Mouse (Mus musculus) frontal cortex, postnatal 25 days (tissue): ENCODE data around the gene Phyhipl.

Experiments
- DNase-seq, 2 experiments: peaks; one replicate each; pipeline ENCODE4 v3.0.0; 2022; ENCODE audit warnings: low spot score in 2 of 2

Gene Phyhipl

DNA sequence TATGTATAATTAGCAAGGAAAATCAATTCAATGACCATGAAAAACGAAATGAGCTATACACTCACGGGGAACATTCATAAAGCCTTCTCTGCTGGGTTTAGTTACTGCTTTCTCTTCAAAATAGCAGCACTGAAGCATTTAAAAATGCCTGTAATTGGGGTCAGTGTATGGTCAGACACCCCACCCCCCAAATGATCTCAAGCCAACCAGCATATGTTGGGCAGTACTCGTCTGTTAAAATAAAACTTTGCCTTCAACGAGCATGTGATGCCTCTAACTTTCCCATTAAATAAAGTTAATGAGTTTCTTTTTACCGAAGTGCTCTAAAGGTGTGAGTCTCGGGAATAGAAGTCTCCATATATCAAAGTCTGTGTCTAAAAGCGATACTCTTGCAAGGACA, at the start of gene Phyhipl:
TSS of gene Phyhipl (minus strand) at position 138 of the 400 bp plus-strand sequence.
- no peak for DNase-seq

DNA sequence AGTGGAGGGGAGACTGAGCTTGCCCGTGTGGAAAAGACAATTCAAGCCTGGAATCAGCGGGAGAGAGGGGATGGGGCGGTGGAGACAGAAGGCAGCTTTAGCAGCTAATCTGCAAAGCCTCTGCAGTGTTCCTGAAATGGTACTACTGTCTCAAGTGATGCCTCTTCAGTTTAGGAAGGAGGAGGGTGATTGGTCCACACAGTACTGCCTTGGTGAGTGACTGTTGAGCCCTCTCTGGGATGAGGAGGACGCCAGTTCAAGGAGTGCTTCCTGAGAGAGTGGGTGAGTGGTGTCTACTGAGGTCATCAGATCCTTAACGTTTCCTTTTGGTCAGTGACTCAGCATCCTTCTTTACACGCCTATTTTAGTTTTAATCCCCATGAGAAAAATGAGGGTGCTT, 47.4 kb upstream of the Phyhipl start:
- no peak for DNase-seq

- DNase-seq = no peak
These were observed 43.8 kb upstream of the Phyhipl start for GRCm38 (mm10) chr10:70699581-70699980.

- DNase-seq = no peak
These were observed 42.2 kb upstream of the Phyhipl start for GRCm38 (mm10) chr10:70698014-70698413.

DNA sequence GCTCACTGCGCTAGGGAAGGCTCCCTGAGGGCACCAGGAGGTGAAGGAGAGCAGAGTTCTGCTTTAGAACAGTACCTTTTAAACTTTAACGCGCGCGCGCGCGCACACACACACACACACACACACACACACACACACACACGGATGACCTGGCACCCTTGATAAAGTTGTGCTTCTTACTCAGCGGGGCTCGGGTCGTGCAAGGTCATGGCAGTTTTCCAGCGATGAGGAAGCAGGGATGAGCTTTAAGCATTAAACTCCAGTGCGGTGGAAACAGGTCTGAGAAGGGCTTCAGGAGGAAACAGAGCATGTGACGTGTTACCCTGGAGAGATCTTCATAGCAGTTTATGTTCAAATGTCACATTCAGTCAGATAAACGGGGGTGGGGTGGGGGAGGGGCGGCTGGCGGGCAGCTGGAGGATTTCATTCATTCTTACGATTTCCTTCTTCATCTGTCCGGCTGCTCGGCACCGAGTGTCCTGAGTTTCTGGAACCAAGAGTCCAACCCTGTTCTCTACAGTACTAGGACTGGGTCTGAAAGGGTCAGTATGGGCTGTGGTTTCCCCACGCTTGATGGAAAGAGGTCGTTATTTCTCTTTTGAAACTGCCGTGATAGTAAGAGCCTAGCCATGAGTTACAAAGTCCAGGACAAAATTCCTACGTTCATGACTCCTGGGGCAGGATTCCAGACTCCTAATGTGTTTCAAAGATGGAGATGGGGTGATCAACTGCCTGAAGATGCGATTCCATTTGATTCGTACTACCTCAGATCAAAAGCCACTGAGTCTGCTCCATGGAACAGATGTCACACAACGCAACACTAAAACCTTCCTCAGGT, 41.2 kb upstream of the Phyhipl start:
- DNase-seq = no peak

- DNase-seq = no peak
These were observed 33.6 kb upstream of the Phyhipl start for GRCm38 (mm10) chr10:70689346-70689745.

GRCm38 (mm10) chr10:70688881-70689280, 33.1 kb upstream of the Phyhipl start:
- DNase-seq = no peak

DNA sequence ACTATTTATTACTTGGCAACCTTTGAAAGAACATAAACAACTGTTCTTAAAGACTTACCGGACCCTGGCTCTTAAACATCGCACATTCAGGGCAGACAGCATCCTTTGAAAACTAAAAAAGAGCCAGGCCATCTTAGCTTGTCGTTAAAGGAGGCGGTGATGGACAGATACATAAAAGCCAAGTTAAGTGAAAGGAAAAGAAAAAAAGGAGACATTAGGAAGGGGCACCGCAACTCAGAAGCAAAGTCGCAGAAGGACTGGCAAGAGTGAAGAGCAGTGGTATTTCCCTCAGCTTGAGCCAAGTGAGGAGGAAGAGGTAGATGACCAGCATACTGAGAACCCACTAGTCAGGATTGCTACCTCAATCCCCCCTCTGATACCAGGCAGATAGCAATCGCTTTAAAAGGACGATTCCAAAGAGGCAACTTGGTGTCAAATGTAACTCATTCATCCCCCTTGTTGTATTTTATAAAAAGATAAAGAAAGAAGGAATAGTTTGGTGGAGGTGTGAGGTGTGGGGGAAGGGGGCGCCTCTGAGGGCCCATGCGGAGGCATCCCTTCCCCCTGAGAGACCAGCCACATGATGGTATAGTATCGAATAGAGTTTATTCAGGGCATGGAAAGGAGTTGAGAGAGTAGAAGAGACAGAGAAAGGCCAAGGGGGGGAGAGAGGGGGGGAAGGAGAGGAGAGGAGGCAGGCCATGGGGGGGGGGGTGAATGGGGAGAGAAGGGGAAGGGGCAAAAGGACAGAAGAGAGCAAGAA, 31.4 kb upstream of the Phyhipl start:
- DNase-seq = no peak

- no peak for DNase-seq
These were observed 30.7 kb upstream of the Phyhipl start for GRCm38 (mm10) chr10:70686505-70686904.

- DNase-seq = no peak
These were observed 27.7 kb upstream of the Phyhipl start for GRCm38 (mm10) chr10:70683508-70683907.

- DNase-seq = no peak
These were observed 22.2 kb upstream of the Phyhipl start for GRCm38 (mm10) chr10:70677946-70678345.

DNA sequence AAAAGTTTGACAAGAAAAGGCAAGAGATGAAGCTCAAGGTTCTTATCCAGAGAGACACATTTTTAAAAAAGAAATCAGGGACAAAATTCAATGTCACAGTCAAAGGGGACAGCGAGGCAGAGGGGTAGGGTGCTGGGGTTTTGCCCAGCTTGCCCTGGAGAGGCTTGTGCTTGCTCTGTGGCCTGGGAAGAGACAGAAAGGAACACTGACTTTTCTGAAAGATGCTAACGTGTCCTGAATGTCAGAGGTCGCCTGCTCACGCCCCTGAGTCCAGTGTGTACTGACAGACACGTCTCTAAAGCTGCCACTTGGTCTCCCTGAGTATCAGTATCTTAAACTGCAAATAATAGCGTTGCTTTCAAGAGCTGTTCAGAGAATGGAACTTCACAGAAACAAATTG, 507 bp upstream of the Phyhipl start:
- DNase-seq = no peak

GRCm38 (mm10) chr10:70654655-70655054, 1.1 kb downstream of the Phyhipl start:
- no peak for DNase-seq

- no peak for DNase-seq
These were observed 1.6 kb downstream of the Phyhipl start for GRCm38 (mm10) chr10:70654139-70654538.

GRCm38 (mm10) chr10:70651769-70652648, 3.8 kb downstream of the Phyhipl start:
- no peak for DNase-seq

- DNase-seq = peak in 1 of 2 experiments; percentile 25
These were observed 6.9 kb downstream of the Phyhipl start for GRCm38 (mm10) chr10:70648831-70649230.

GRCm38 (mm10) chr10:70643131-70643530, 12.6 kb downstream of the Phyhipl start:
- no peak for DNase-seq

- DNase-seq = no peak
These were observed 14.7 kb downstream of the Phyhipl start for GRCm38 (mm10) chr10:70640896-70641596.

GRCm38 (mm10) chr10:70640075-70640737, 15.6 kb downstream of the Phyhipl start:
- no peak for DNase-seq

DNA sequence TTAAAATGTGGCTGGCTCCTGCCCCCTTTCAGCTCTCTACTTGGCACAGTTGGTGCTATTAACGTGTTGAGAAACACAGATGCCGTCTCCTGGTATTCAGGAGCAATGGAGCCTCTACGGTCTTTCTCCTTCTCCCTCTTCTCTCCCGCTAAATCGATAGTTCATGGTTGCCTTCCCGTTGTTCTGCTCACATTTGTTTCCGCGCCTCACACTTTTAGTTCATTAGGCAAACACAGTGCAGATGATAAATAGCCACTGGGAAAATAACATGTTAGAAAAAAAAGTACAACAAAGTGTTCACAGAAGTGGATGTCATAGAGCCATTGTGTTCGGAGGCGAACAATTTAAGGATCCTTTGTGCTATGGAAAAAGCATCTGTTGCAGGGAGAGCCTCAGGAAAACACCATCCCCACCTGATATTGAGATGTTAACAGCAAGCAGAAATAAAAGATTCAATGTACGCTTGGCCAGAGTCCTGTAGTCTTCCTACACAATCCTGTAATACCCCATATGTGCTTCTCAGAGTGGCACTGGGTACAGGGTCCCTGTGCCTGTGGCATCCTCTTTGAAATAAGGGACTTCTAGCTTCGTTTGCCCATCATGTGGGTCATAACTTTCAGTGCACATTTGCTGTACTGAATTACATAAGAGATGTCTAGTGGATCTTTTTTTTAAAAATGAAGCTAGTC, 18.0 kb downstream of the Phyhipl start:
- DNase-seq = no peak
